Mouse (Mus musculus) kidney, embryonic 14.5 days (tissue): Measurements from ENCODE around the gene Atf3. TPM values are rescaled to one million over a fixed set of nuclear protein-coding genes. Genes with fewer than 3 reads are reported as not detected.
A peak's percentile ranks its signal among the peaks of the same experiment; 100 is the strongest.

Source experiments
- ATAC-seq: fragments of 200-750 bp; cut with Nextera tagmentation; 2 replicates; pipeline ENCODE4 v1.8.0; 2017; ENCODE audit warnings: moderate number of reproducible peaks, mild to moderate bottlenecking, moderate TSS enrichment, moderate library complexity; ENCODE audit not compliant: low FRiP score, low TSS enrichment
- H3K27ac ChIP-seq: fragments of 300-500 bp; sonication (generic); 2 replicates; pipeline ENCODE4 v1.5.1; 2014; ENCODE audit warnings: low read depth, mild to moderate bottlenecking, low read length, moderate library complexity, mixed read lengths
- H3K27me3 ChIP-seq: fragments of 300-500 bp; sonication (generic); 2 replicates; pipeline ENCODE4 v1.6.1; 2014; ENCODE audit warnings: mild to moderate bottlenecking, low read length; ENCODE audit not compliant: control insufficient read depth, insufficient read depth
- H3K36me3 ChIP-seq: fragments of 300-500 bp; sonication (generic); 2 replicates; pipeline ENCODE4 v1.6.1; 2014; ENCODE audit warnings: low read length, mixed read lengths; ENCODE audit not compliant: control insufficient read depth, insufficient read depth
- H3K4me1 ChIP-seq: fragments of 300-500 bp; sonication (generic); 2 replicates; pipeline ENCODE4 v1.6.1; 2014; ENCODE audit warnings: low read length, mixed read lengths; ENCODE audit not compliant: control insufficient read depth, insufficient read depth
- H3K4me2 ChIP-seq: fragments of 300-500 bp; sonication (generic); replicated peaks from 2 replicates; pipeline ENCODE4 v1.6.1; 2014; ENCODE audit warnings: low read depth, mild to moderate bottlenecking, low read length
- H3K4me3 ChIP-seq: fragments of 300-500 bp; sonication (generic); 2 replicates; pipeline ENCODE4 v1.5.1; 2014; ENCODE audit warnings: mild to moderate bottlenecking, low read length
- H3K9ac ChIP-seq: fragments of 300-500 bp; sonication (generic); 2 replicates; pipeline ENCODE4 v1.6.1; 2014; ENCODE audit warnings: low read depth, mild to moderate bottlenecking, low read length, moderate library complexity
- H3K9me3 ChIP-seq: fragments of 300-500 bp; sonication (generic); 2 replicates; pipeline ENCODE4 v1.6.1; 2016; ENCODE audit warnings: low read length; ENCODE audit not compliant: control insufficient read depth
- WGBS: fragments of 180-500 bp; shearing (Covaris S2); extraction: QIAGEN DNeasy Blood & Tissue Kit; methylation state at CpG from one replicate; pipeline ENCODE4 v1.1.7; 2014; 5-methylcytosine and 5-hydroxymethylcytosine counted together
- polyA plus RNA-seq: library from polyadenylated mRNA; unstranded; fragments of >200 nt; fragmentation: Nextera tagmentation; extraction: Ambion mirVana; gene quantifications from 2 replicates; pipeline ENCODE4 v1.2.1, GENCODE M21; 2014

Atf3 gene
- polyA plus RNA-seq, 1 experiment from 2014 or later, result 2.3 TPM

- no peak overlapping the region for H3K9ac ChIP-seq
- no peak overlapping the region for H3K27ac ChIP-seq
- ATAC-seq, result no peak
- H3K4me1 ChIP-seq, result no peaks in the 10 kb centered on the region
- no peaks in the 10 kb centered on the region for H3K27me3 ChIP-seq
- H3K9me3 ChIP-seq, result peaks cover 5% of the 10 kb centered on the region; the same call in 1 of the 2 replicates
- H3K4me3 ChIP-seq, result no peak overlapping the region
- H3K4me2 ChIP-seq, result no peak overlapping the region
- 86% methylated on average over 1 of the region's 1 CpGs for WGBS
- H3K36me3 ChIP-seq, result no peaks in the 10 kb centered on the region
Observed at GRCm38 (mm10) chr1:191241574-191241973, 23.7 kb upstream of the Atf3 start.

- Histone ChIP-seq H3K4me1 (no peaks in the 10 kb centered on the region), H3K9ac (no peak overlapping the region), H3K27ac (no peak overlapping the region), H3K36me3 (no peaks in the 10 kb centered on the region), H3K4me2 (no peak overlapping the region), H3K27me3 (no peaks in the 10 kb centered on the region), H3K4me3 (no peak overlapping the region), H3K9me3 (no peaks in the 10 kb centered on the region)
- WGBS, result 70% methylated on average over 4 of the region's 4 CpGs
- no peak for ATAC-seq
Observed at GRCm38 (mm10) chr1:191239602-191240001, 21.8 kb upstream of the Atf3 start.

- no peak overlapping the region for H3K4me2 ChIP-seq
- WGBS, result 80% methylated on average over 6 of the region's 6 CpGs
- no peaks in the 10 kb centered on the region for H3K4me1 ChIP-seq
- H3K27me3 ChIP-seq, result no peaks in the 10 kb centered on the region
- H3K9me3 ChIP-seq, result peaks cover 5% of the 10 kb centered on the region; the same call in 1 of the 2 replicates
- no peak overlapping the region for H3K9ac ChIP-seq
- no peak for ATAC-seq
- H3K27ac ChIP-seq, result no peak overlapping the region
- H3K4me3 ChIP-seq, result no peak overlapping the region
- no peaks in the 10 kb centered on the region for H3K36me3 ChIP-seq
Observed at GRCm38 (mm10) chr1:191235788-191236542, 18.1 kb upstream of the Atf3 start.

- ATAC-seq, result no peak
- no peak overlapping the region for H3K4me2 ChIP-seq
- no peaks in the 10 kb centered on the region for H3K27me3 ChIP-seq
- peaks cover 5% of the 10 kb centered on the region; the same call in 1 of the 2 replicates for H3K9me3 ChIP-seq
- H3K4me1 ChIP-seq, result no peaks in the 10 kb centered on the region
- no peak overlapping the region for H3K27ac ChIP-seq
- no peaks in the 10 kb centered on the region for H3K36me3 ChIP-seq
- no peak overlapping the region for H3K9ac ChIP-seq
- H3K4me3 ChIP-seq, result no peak overlapping the region
- WGBS, result 87% methylated on average over 4 of the region's 4 CpGs
Observed at GRCm38 (mm10) chr1:191234837-191235236, 17.0 kb upstream of the Atf3 start.

GRCm38 (mm10) chr1:191230355-191230931 is 12.6 kb upstream of the Atf3 start:
- no peak overlapping the region for H3K27ac ChIP-seq
- no peak for ATAC-seq
- no peak overlapping the region for H3K4me3 ChIP-seq
- no peak overlapping the region for H3K9ac ChIP-seq
- H3K4me2 ChIP-seq, result no peak overlapping the region
- H3K4me1 ChIP-seq, result 0 out of 2 replicates have a peak, but pooled peaks cover 1% of the 10 kb centered on the region
- WGBS, result 86% methylated on average over 6 of the region's 6 CpGs
- H3K9me3 ChIP-seq, result peaks cover 5% of the 10 kb centered on the region; the same call in 1 of the 2 replicates
- H3K36me3 ChIP-seq, result no peaks in the 10 kb centered on the region
- H3K27me3 ChIP-seq, result no peaks in the 10 kb centered on the region

GRCm38 (mm10) chr1:191226570-191226969 is 8.7 kb upstream of the Atf3 start:
- Histone ChIP-seq H3K4me2 (no peak overlapping the region), H3K27ac (no peak overlapping the region), H3K9ac (no peak overlapping the region), H3K36me3 (no peaks in the 10 kb centered on the region), H3K27me3 (no peaks in the 10 kb centered on the region), H3K9me3 (peaks cover under 1% of the 10 kb centered on the region; the same call in 1 of the 2 replicates), H3K4me3 (no peak overlapping the region), H3K4me1 (0 out of 2 replicates have a peak, but pooled peaks cover 9% of the 10 kb centered on the region)
- 74% methylated on average over 2 of the region's 2 CpGs for WGBS
- ATAC-seq, result no peak

GRCm38 (mm10) chr1:191225771-191226170 is 7.9 kb upstream of the Atf3 start:
- Histone ChIP-seq H3K4me2 (no peak overlapping the region), H3K9ac (no peak overlapping the region), H3K9me3 (no peaks in the 10 kb centered on the region), H3K36me3 (no peaks in the 10 kb centered on the region), H3K27me3 (no peaks in the 10 kb centered on the region), H3K27ac (no peak overlapping the region), H3K4me1 (0 out of 2 replicates have a peak, but pooled peaks cover 9% of the 10 kb centered on the region), H3K4me3 (no peak overlapping the region)
- no peak for ATAC-seq
- WGBS, result 82% methylated on average over 2 of the region's 2 CpGs

GRCm38 (mm10) chr1:191224981-191225703 is 7.3 kb upstream of the Atf3 start:
- H3K27ac ChIP-seq, result no peak overlapping the region
- WGBS, result 41% methylated on average over 9 of the region's 9 CpGs
- no peak for ATAC-seq

More at GRCm38 (mm10) chr1:191224981-191225703, 7.3 kb upstream of the Atf3 start:
- H3K4me2 ChIP-seq, result peak overlapping the region; percentile 96
- 0 out of 2 replicates have a peak, but pooled peaks cover 9% of the 10 kb centered on the region for H3K4me1 ChIP-seq
- H3K36me3 ChIP-seq, result no peaks in the 10 kb centered on the region
- H3K27me3 ChIP-seq, result no peaks in the 10 kb centered on the region
- peak overlapping the region; percentile 77 for H3K4me3 ChIP-seq
- H3K9me3 ChIP-seq, result no peaks in the 10 kb centered on the region
- peak overlapping the region; percentile 78 for H3K9ac ChIP-seq
